Mouse (Mus musculus): ENCODE results near the gene Zfp109.
"Not testable (repeated sequence)": the region's sequence is repeated elsewhere in the genome, so short reads cannot be mapped to it uniquely, and the experiment has no call there.

Gene Zfp109

GRCm38 (mm10) chr7:24237040-24237791, at the start of gene Zfp109:
Gene Zfp109, minus strand, starts transcription at chr7:24237560.
- DNase-seq (ENCODE audit: low spot score), result peak; percentile 44

GRCm38 (mm10) chr7:24286916-24287315, 49.6 kb upstream of the Zfp109 start:
- no peak for DNase-seq (ENCODE audit: low spot score)

DNA sequence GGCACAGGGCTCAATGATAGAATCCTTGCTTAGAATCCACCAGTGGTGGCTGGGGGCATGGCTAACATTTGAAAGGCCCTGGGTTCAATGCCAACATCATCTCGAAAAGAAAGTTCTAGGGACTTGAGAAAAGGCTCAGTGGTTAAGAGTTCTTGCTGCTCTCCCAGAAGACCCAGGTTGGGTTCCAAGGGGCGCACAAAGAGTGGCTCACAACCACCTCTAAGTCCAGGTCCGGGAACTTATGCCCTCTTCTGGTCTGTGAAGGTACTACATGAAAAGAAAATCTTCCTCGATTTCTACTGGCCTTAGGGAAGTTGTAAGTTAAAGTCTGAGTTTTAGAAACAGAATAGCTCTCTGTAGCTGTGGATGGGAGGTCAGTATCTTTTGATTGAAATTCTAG, 48.7 kb upstream of the Zfp109 start:
- DNase-seq (ENCODE audit: low spot score), result no peak

DNA sequence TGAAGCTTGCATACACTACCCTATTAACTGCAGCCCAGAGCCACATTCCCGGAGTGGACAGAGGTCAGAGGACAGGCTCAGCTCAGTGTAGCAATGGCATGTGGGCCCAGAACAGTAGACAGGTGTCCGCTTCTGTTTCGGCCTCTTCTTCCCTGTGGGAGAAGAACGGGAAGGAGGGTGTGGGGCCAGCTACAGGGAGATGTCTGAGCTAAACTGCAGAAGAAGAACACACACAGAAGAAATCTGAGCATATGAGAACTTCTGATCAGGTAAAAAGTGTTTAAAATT, 43.4 kb upstream of the Zfp109 start:
- DNase-seq (ENCODE audit: low spot score), result no peak

GRCm38 (mm10) chr7:24280031-24280857, 42.9 kb upstream of the Zfp109 start:
- no peak for DNase-seq (ENCODE audit: low spot score)

DNA sequence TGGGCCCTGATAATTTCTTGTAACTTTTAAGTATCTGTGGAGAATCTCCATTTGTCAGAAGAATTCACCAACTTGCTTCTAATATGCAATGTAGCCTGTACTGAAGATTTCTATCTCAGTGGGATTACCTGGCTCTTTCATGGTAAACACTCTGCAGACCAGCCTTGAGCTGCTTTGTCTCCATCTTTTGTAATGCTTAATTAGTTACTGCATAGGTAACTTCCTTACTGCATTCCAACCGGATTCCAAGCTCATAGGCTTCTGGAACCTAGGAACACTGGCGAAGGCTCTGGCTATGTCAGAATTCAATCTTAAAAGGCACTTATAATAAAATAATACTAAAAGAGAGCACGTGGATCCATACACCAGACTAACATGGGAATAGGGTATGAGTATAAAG, 41.4 kb upstream of the Zfp109 start:
- DNase-seq (ENCODE audit: low spot score), result not testable (repeated sequence)

DNA sequence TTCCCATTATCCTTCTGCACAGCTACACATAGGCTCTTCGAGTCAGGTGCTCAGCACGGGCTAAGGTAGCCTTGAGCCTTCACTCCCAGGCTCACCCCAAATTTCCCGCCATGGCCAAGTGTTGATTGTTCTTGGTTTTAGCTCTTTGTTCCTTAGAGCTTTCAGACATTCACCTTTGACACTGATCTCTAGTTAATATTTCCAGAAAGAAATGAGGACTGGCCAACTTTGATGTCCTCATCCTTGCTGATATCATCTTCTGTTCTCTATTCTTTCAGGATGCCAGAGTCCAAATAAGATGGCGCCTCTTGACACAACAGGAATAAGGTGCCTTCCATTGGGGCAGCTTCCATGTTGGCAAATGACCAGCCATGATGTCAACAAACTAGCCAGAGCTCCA, 37.1 kb upstream of the Zfp109 start:
- no peak for DNase-seq (ENCODE audit: low spot score)

- DNase-seq (ENCODE audit: low spot score), result no peak
Observed at GRCm38 (mm10) chr7:24271191-24271590, 33.8 kb upstream of the Zfp109 start.

DNA sequence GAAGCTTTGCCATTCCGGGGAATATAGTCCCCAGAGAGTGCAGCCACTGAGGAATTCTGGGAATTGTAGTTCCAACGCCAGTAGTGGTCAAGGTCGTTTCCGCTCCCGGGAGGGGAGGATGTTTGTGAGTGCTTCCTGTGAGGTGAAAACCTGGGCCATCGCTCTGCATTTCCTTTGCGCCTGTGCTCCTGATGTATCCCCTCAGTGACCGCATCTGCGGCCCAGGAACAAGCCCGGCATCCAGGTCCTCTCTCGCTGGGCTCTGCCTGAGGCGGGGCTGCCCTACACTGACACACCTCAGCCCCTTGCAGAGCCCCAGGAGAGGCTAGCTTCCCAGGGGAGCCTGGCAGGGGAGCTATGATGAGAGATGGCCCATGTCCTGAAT, 32.9 kb upstream of the Zfp109 start, which contains the start of gene Zfp93:
Zfp93 (plus strand) TSS at position 133 of the 385 bp plus-strand sequence.
- peak; percentile 52 for DNase-seq (ENCODE audit: low spot score)

GRCm38 (mm10) chr7:24269667-24270287, 32.4 kb upstream of the Zfp109 start:
- no peak for DNase-seq (ENCODE audit: low spot score)

- DNase-seq (ENCODE audit: low spot score), result no peak
Observed at GRCm38 (mm10) chr7:24269256-24269655, 31.9 kb upstream of the Zfp109 start.

GRCm38 (mm10) chr7:24268176-24269155, 31.1 kb upstream of the Zfp109 start:
- DNase-seq (ENCODE audit: low spot score), result no peak

DNA sequence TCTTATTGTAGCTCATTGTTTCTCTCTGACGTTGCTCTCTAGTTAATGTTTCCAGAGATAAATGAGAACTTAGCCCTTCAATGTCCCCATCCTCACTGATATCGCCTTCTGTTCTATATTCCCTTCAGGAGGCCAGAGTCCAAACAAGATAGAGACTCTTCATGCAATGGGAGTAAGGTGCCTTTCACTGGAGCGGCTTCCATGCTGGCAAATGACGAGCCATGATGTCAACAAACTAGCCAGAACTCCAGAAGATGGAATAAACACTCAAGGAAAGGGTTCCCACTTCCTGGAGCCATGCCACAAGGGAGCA, 22.6 kb upstream of the Zfp109 start:
- no peak for DNase-seq (ENCODE audit: low spot score)

- DNase-seq (ENCODE audit: low spot score), result no peak
Observed at GRCm38 (mm10) chr7:24259306-24259999, 22.1 kb upstream of the Zfp109 start.

GRCm38 (mm10) chr7:24254633-24255474, 17.5 kb upstream of the Zfp109 start, which contains the start of gene Zfp108:
Gene Zfp108, plus strand, starts transcription at chr7:24254794.
- peak; percentile 46 for DNase-seq (ENCODE audit: low spot score)

- no peak for DNase-seq (ENCODE audit: low spot score)
Observed at GRCm38 (mm10) chr7:24253779-24254615, 16.6 kb upstream of the Zfp109 start.

- DNase-seq (ENCODE audit: low spot score), result no peak
Observed at GRCm38 (mm10) chr7:24211343-24211742, 26.0 kb downstream of the Zfp109 start, which contains the start of gene Zfp111. Gene Zfp111, minus strand, starts transcription at chr7:24211443.

- DNase-seq (ENCODE audit: low spot score), result no peak
Observed at GRCm38 (mm10) chr7:24210296-24210695, 27.1 kb downstream of the Zfp109 start.

DNA sequence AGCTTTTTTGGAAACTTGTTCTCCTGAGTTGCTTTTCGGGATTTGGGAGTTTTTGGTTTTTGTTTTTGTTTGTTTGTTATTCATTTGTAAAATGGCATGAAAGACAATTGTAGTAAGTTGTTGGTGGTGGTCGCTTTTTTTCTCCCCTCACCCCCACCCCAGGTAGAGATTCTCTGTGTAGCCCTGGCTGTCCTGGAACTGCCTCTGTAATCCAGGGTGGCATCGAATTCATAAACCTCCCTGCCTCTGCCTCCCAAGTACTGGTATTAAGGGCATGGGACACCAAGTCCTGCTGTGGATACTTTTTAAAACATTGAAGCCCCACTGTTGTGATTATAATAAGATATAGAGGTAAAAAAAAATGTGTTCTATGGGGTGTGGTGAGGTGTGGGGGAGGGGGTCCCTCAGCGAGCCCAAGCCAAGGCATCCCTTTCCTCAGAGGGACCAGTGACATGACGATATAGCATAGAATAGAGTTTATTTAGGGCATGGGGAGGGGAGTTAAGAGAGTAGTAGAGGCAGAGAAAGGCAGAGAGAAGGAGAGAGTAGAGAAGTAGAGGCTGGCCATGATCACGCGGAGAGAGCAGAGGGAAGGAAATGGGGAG, 29.0 kb downstream of the Zfp109 start:
- no peak for DNase-seq (ENCODE audit: low spot score)
